Mouse (Mus musculus): ENCODE results near the gene Adipoq. TPM values are rescaled to one million over a fixed set of nuclear protein-coding genes. Genes with fewer than 3 reads are reported as not detected.

Adipoq gene
- polyA plus RNA-seq, 1 experiment from 2014 or later, result not detected

DNA sequence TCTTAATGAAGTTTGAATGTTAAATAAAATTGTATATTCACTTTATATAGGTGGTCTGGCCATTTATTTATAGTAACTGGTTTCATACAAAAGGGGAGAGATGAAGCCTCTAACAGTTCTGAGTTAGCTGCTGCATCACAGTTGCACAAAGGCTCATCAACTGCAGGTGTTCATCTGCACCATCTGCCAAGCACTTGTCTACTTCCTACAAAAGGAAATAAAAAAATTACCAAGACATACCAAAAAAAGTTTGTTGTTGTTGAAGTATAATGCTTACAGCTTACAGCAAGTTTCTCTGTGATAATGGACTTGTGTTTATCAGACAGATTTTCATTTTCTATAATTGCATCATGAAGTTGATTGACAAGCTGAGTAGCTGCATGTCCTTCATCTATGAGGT is 32.4 kb upstream of the Adipoq start:
- Histone ChIP-seq H3K36me3 (ENCODE audit: control insufficient read depth, insufficient read depth, low read length) (peaks cover 12% of the 10 kb centered on the region), H3K9ac (ENCODE audit: low read depth, low read length) (no peak overlapping the region), H3K4me2 (ENCODE audit: low read depth, low read length) (no peak overlapping the region), H3K9me3 (ENCODE audit: control insufficient read depth, low read length) (no peaks in the 10 kb centered on the region), H3K4me3 (ENCODE audit: low read length) (no peak overlapping the region), H3K4me1 (ENCODE audit: control insufficient read depth, insufficient read depth, low read length) (peaks cover 4% of the 10 kb centered on the region), H3K27ac (ENCODE audit: low read length) (no peak overlapping the region), H3K27me3 (replicated peaks; ENCODE audit: control insufficient read depth, insufficient read depth, low read length) (no peaks in the 10 kb centered on the region)
- no peak for ATAC-seq

- Histone ChIP-seq H3K9me3 (ENCODE audit: control insufficient read depth, low read length) (no peaks in the 10 kb centered on the region), H3K27ac (ENCODE audit: low read length) (no peak overlapping the region), H3K27me3 (replicated peaks; ENCODE audit: control insufficient read depth, insufficient read depth, low read length) (no peaks in the 10 kb centered on the region), H3K9ac (ENCODE audit: low read depth, low read length) (no peak overlapping the region), H3K4me2 (ENCODE audit: low read depth, low read length) (no peak overlapping the region), H3K4me3 (ENCODE audit: low read length) (no peak overlapping the region), H3K4me1 (ENCODE audit: control insufficient read depth, insufficient read depth, low read length) (peaks cover 4% of the 10 kb centered on the region), H3K36me3 (ENCODE audit: control insufficient read depth, insufficient read depth, low read length) (peaks cover 12% of the 10 kb centered on the region)
- peak; percentile 45 for ATAC-seq
- WGBS, result 58% methylated on average over 5 of the region's 5 CpGs
Measured at GRCm38 (mm10) chr16:23114339-23115171, 31.8 kb upstream of the Adipoq start.

GRCm38 (mm10) chr16:23115486-23115885 is 30.9 kb upstream of the Adipoq start:
- no peak for ATAC-seq
- Histone ChIP-seq H3K36me3 (ENCODE audit: control insufficient read depth, insufficient read depth, low read length) (peaks cover 12% of the 10 kb centered on the region), H3K4me1 (ENCODE audit: control insufficient read depth, insufficient read depth, low read length) (peaks cover 4% of the 10 kb centered on the region), H3K27ac (ENCODE audit: low read length) (no peak overlapping the region), H3K27me3 (replicated peaks; ENCODE audit: control insufficient read depth, insufficient read depth, low read length) (no peaks in the 10 kb centered on the region), H3K9ac (ENCODE audit: low read depth, low read length) (no peak overlapping the region), H3K4me2 (ENCODE audit: low read depth, low read length) (no peak overlapping the region), H3K4me3 (ENCODE audit: low read length) (no peak overlapping the region), H3K9me3 (ENCODE audit: control insufficient read depth, low read length) (no peaks in the 10 kb centered on the region)
- WGBS, result 73% methylated on average over 3 of the region's 3 CpGs

DNA sequence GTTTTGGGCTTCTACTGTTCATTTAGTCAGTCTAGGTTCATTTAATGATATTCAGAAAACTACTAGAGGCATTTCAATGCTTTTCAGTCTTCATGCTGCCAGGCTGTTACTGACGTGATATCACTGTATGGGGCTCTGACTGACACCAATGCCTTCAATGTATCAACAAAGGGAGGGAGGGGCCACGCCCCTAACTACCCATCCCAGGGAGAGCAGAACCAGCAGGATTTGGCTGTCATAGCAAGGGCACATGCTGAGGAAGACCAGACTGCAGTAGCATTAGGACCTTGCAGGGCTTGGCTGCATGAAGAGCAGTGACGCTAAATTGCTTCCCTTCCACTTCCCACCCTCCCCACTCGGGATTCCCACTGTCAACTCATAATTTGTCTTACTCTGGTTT is 29.2 kb upstream of the Adipoq start:
- no peak overlapping the region for H3K4me2 ChIP-seq (ENCODE audit: low read depth, low read length)
- no peaks in the 10 kb centered on the region for H3K27me3 ChIP-seq (replicated peaks; ENCODE audit: control insufficient read depth, insufficient read depth, low read length)
- no peak for ATAC-seq
- H3K4me1 ChIP-seq (ENCODE audit: control insufficient read depth, insufficient read depth, low read length), result no peaks in the 10 kb centered on the region
- no peak overlapping the region for H3K9ac ChIP-seq (ENCODE audit: low read depth, low read length)
- no peak overlapping the region for H3K4me3 ChIP-seq (ENCODE audit: low read length)
- H3K36me3 ChIP-seq (ENCODE audit: control insufficient read depth, insufficient read depth, low read length), result peaks cover 7% of the 10 kb centered on the region
- WGBS, result 52% methylated on average over 4 of the region's 4 CpGs
- H3K9me3 ChIP-seq (ENCODE audit: control insufficient read depth, low read length), result no peaks in the 10 kb centered on the region
- no peak overlapping the region for H3K27ac ChIP-seq (ENCODE audit: low read length)

DNA sequence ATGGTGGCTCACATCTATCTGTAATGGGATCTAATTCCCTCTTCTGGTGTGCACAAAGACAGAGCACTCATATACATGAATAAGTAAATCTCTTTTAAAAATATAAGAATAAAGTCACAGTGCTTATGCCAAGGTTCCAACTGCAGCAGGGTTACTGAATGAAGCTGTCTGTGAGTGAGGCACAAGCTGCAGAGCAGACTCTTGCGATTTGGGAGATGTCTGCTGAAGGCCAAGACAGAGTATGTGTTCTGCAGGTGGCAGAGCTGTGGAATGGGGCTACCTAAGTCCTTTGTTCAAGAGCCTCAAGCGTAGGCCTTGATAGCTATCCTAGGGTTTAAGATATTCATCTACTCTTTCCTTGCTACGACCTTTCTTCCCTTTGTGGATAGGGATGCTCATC is 23.9 kb upstream of the Adipoq start:
- ATAC-seq, result no peak

DNA sequence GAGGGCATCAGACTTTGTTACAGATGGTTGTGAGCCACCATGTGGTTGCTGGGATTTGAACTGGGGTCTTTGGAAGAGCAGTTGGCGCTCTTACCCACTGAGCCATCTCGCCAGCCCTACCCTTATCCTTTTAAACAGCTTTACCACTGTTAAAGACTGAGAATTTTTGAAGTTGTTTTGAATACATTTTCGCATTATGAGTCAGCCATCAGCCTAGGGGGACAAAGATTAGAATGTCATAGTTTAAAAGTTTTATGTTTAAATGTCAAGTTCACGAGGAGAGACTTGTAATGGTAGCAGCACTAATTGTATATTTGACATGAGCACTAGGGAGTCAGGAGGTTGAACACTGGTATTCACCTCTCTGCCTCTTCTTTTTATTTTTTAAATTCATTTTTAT is 23.2 kb upstream of the Adipoq start:
- Histone ChIP-seq H3K4me1 (ENCODE audit: control insufficient read depth, insufficient read depth, low read length) (peaks cover 5% of the 10 kb centered on the region; the same call in 1 of the 2 replicates), H3K4me3 (ENCODE audit: low read length) (no peak overlapping the region), H3K4me2 (ENCODE audit: low read depth, low read length) (no peak overlapping the region), H3K9me3 (ENCODE audit: control insufficient read depth, low read length) (no peaks in the 10 kb centered on the region), H3K27me3 (replicated peaks; ENCODE audit: control insufficient read depth, insufficient read depth, low read length) (no peaks in the 10 kb centered on the region), H3K36me3 (ENCODE audit: control insufficient read depth, insufficient read depth, low read length) (peaks cover 3% of the 10 kb centered on the region), H3K27ac (ENCODE audit: low read length) (no peak overlapping the region), H3K9ac (ENCODE audit: low read depth, low read length) (no peak overlapping the region)
- ATAC-seq, result no peak
- WGBS, result 93% methylated on average over 4 of the region's 4 CpGs

More for the DNA sequence above, 23.9 kb upstream of the Adipoq start:
- Histone ChIP-seq H3K27me3 (replicated peaks; ENCODE audit: control insufficient read depth, insufficient read depth, low read length) (no peaks in the 10 kb centered on the region), H3K36me3 (ENCODE audit: control insufficient read depth, insufficient read depth, low read length) (peaks cover 3% of the 10 kb centered on the region), H3K4me3 (ENCODE audit: low read length) (no peak overlapping the region), H3K9me3 (ENCODE audit: control insufficient read depth, low read length) (no peaks in the 10 kb centered on the region), H3K27ac (ENCODE audit: low read length) (no peak overlapping the region), H3K9ac (ENCODE audit: low read depth, low read length) (no peak overlapping the region), H3K4me2 (ENCODE audit: low read depth, low read length) (no peak overlapping the region), H3K4me1 (ENCODE audit: control insufficient read depth, insufficient read depth, low read length) (peaks cover 5% of the 10 kb centered on the region; the same call in 1 of the 2 replicates)
- 98% methylated on average over 3 of the region's 3 CpGs for WGBS

- H3K9ac ChIP-seq (ENCODE audit: low read depth, low read length), result no peak overlapping the region
- H3K4me3 ChIP-seq (ENCODE audit: low read length), result no peak overlapping the region
- H3K9me3 ChIP-seq (ENCODE audit: control insufficient read depth, low read length), result no peaks in the 10 kb centered on the region
- 89% methylated on average over 4 of the region's 4 CpGs for WGBS
- peaks cover 3% of the 10 kb centered on the region for H3K36me3 ChIP-seq (ENCODE audit: control insufficient read depth, insufficient read depth, low read length)
- H3K27ac ChIP-seq (ENCODE audit: low read length), result no peak overlapping the region
- H3K27me3 ChIP-seq (replicated peaks; ENCODE audit: control insufficient read depth, insufficient read depth, low read length), result no peaks in the 10 kb centered on the region
- no peak for ATAC-seq
- H3K4me2 ChIP-seq (ENCODE audit: low read depth, low read length), result no peak overlapping the region
- H3K4me1 ChIP-seq (ENCODE audit: control insufficient read depth, insufficient read depth, low read length), result peaks cover 11% of the 10 kb centered on the region
Measured at GRCm38 (mm10) chr16:23124398-23124797, 21.9 kb upstream of the Adipoq start.

GRCm38 (mm10) chr16:23127311-23127672 is 19.0 kb upstream of the Adipoq start:
- peak; percentile 31 for ATAC-seq
- WGBS, result 2% methylated on average over 4 of the region's 4 CpGs
- peaks cover 3% of the 10 kb centered on the region for H3K36me3 ChIP-seq (ENCODE audit: control insufficient read depth, insufficient read depth, low read length)

DNA sequence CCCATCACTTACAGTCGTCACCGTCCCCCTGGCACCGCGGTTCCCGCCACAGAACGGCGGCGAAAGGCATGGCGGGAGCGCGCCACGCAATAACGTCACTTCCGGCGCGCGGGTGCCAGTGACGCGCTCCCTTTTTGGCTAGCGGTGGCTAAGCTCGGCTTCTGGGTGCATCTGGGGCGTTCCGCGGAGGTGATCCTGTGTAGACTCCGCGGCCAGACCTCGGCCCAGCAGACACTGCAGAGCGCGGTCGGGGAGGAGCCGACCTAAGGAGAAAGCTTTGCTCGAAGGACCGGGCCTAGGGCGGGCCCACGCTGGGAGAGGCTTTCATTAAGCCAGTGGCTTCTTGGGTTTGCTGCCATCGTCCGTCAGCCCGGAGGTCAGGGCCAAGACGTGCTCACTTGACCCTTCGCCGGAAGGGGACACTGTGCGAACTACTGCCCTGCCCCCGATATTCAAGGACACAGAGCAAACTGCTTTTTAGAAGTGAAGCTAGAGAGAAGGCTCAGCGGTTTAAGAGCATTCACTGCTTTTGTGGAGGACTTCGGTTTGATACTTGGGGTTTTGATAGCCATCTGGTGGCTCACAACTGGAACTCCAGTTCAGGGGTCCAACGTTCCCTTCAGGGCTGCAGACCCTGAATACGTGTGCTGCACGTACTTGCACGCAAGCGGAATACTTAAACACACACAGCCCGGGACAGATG is 18.5 kb upstream of the Adipoq start, which contains the start of gene Rfc4:
Gene Rfc4, minus strand, starts transcription at position 65 of the 703 bp plus-strand sequence.
- Histone ChIP-seq H3K27ac (ENCODE audit: low read length) (peak within 1 kb of the TSS; percentile 93), H3K27me3 (replicated peaks; ENCODE audit: control insufficient read depth, insufficient read depth, low read length) (no peaks in the 10 kb centered on the region), H3K9me3 (ENCODE audit: control insufficient read depth, low read length) (no peaks in the 10 kb centered on the region), H3K9ac (ENCODE audit: low read depth, low read length) (peak within 1 kb of the TSS; percentile 85), H3K4me3 (ENCODE audit: low read length) (peak within 1 kb of the TSS; percentile 60), H3K4me1 (ENCODE audit: control insufficient read depth, insufficient read depth, low read length) (peaks cover 11% of the 10 kb centered on the region), H3K4me2 (ENCODE audit: low read depth, low read length) (peak within 1 kb of the TSS; percentile 88), H3K36me3 (ENCODE audit: control insufficient read depth, insufficient read depth, low read length) (peaks cover 3% of the 10 kb centered on the region)
- ATAC-seq, result peak; percentile 95
- under 1% methylated on average over 51 of the region's 51 CpGs for WGBS

More at GRCm38 (mm10) chr16:23127311-23127672, 19.0 kb upstream of the Adipoq start:
- Histone ChIP-seq H3K27ac (ENCODE audit: low read length) (peak overlapping the region; percentile 93), H3K9me3 (ENCODE audit: control insufficient read depth, low read length) (no peaks in the 10 kb centered on the region), H3K4me2 (ENCODE audit: low read depth, low read length) (peak overlapping the region; percentile 88), H3K4me1 (ENCODE audit: control insufficient read depth, insufficient read depth, low read length) (peaks cover 11% of the 10 kb centered on the region), H3K9ac (ENCODE audit: low read depth, low read length) (peak overlapping the region; percentile 85), H3K4me3 (ENCODE audit: low read length) (peak overlapping the region; percentile 60), H3K27me3 (replicated peaks; ENCODE audit: control insufficient read depth, insufficient read depth, low read length) (no peaks in the 10 kb centered on the region)

All from intestine, embryonic 16.5 days (tissue).